ENCODE assay signal across 24 mouse cellular contexts in the genomic region with DNA sequence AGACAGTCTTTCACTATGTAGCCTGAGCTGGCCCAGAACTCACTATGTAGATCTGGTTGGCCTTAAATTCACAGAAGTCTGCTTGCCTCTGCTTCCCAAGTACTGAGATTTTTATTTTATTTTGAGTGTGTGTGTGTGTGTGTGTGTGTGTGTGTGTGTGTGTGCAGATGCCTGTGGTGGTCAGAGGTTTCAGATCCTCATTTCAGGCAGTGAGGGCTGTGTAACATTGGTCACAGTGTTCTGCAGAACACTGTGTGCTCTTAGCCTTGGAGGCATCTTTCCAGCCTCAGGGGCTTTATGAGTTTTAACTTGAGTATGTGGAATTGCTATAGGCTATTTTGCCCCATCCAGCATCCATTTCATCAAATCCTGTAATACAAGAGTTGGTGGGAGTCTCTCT. TPM values are rescaled to one million over a fixed set of nuclear protein-coding genes. Genes with fewer than 3 reads are reported as not detected.
DNase-seq lines count a peak whose midpoint lies in the region; ATAC-seq lines count a peak whose summit lies in the region.
"Had no signal": no experiment of that assay in that cellular context is flagged by ENCODE, and none has a peak within 500 bp of the region (broad histone marks: within the 10 kb centered on the region; RNA-seq: fewer than 3 reads in every experiment).

No protein-coding gene starts in this region.

- no peaks in the 10 kb centered on the region for H3K36me3 ChIP-seq in splenic B cell, adult 2 months (ENCODE audit: control insufficient read depth, insufficient read depth, low read length, poor library complexity, severe bottlenecking)
- H3K36me3 ChIP-seq: embryonic facial prominence, embryonic 12.5 days; embryonic facial prominence, embryonic 15.5 days; heart, embryonic 12.5 days; heart, embryonic 15.5 days; hindbrain, embryonic 10.5 days; hindbrain, embryonic 13.5 days had no signal

- ATAC-seq in granulocyte monocyte progenitor cell, adult 5-6 weeks (replicated peaks; ENCODE audit: poor library complexity, severe bottlenecking), result peak; percentile 93
- ATAC-seq: forebrain, embryonic 14.5 days; forebrain, postnatal 0 days; hindbrain, embryonic 16.5 days; intestine, embryonic 16.5 days had no signal

- no peaks in the 10 kb centered on the region for H3K27me3 ChIP-seq in splenic B cell, adult 2 months (ENCODE audit: control insufficient read depth, insufficient read depth, low read length, poor library complexity, severe bottlenecking)
- H3K27me3 ChIP-seq: embryonic facial prominence, embryonic 12.5 days; embryonic facial prominence, embryonic 15.5 days; heart, embryonic 12.5 days; heart, embryonic 15.5 days; hindbrain, embryonic 13.5 days had no signal

- peak; percentile 80 for DNase-seq in A20 (ENCODE audit: low read depth, low spot score)
- peak; percentile 46 to 61 for DNase-seq in B cell, adult 2 months
- peak; percentile 50 for DNase-seq in splenic B cell, adult 2 months (ENCODE audit: low read depth, low spot score)
- DNase-seq in adrenal gland, postnatal 25 days, result no peak
- DNase-seq in layer of hippocampus, adult 11-12 months (ENCODE audit: low spot score), result no peak
- DNase-seq: adrenal gland, adult 8-10 months; adrenal gland, postnatal 36 days; cerebellum, adult 18-20 months; cerebellum, adult 9-10 months; cerebellum, postnatal 14 days; forebrain, postnatal 0 days; gastrocnemius, postnatal 25 days; heart, postnatal 10 days; heart, postnatal 36 days had no signal

RNA-seq across cellular contexts. Expression of gene Ip6k2, which starts 22.0 kb away (rescaled TPM):
- 24.3 and 25.5 TPM in 2 replicates for total RNA-seq in granulocyte monocyte progenitor cell, adult 5-6 weeks (2014; fragmentation: Nextera tagmentation)
- 34.4 and 35.8 TPM in 2 replicates for total RNA-seq in granulocyte monocyte progenitor cell, adult 5-6 weeks (2017)
- 79.3 and 92.7 TPM in 2 replicates for total RNA-seq in adrenal gland, postnatal 25 days (2021)

RNA-seq across cellular contexts. Expression of gene Nckipsd, which starts 46.6 kb away (rescaled TPM):
- 12.2 and 12.8 TPM in 2 replicates for total RNA-seq in granulocyte monocyte progenitor cell, adult 5-6 weeks (2014; fragmentation: Nextera tagmentation)
- total RNA-seq in granulocyte monocyte progenitor cell, adult 5-6 weeks (2017), result 4.9 and 9.1 TPM in 2 replicates
- 7.3 and 10.6 TPM in 2 replicates for total RNA-seq in adrenal gland, postnatal 25 days (2021)

Comparison
In these comparisons a context has a peak if more than half of its experiments do, and no peak if none do; other contexts are left out.
1. DNase-seq: peak in A20 (single experiment), B cell, adult 2 months (2 of 2) and splenic B cell, adult 2 months (single experiment); none in adrenal gland, postnatal 25 days (single experiment) and layer of hippocampus, adult 11-12 months (single experiment).